Mouse (Mus musculus): ENCODE measurements at regions not wholly inside any gene's neighbourhood (a gene's known extent, or its start where the extent isn't known, plus 50 kb on each side); places are given as distances from the start of the nearest gene placed in this dataset.

DNA sequence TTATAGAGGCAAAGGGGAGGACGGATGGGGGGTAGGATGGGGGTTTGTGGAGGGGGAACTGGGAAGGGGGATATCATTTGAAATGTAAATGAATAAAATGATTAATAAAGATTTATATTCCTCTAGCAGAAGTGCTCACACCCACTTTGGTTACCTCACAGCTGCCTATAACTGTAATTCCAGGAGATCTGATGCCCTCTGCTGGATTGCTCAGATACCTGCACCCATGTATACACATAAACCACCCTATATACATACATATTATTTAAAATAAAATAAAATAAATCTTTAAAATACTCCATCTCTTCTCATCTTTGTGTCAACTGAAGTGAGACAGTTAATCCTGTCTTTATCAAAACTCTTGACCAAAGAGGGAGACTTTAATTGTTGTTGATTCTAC, 1031.9 kb downstream of the Gsdmc2 start:
- no peak for ATAC-seq (replicated peaks; ENCODE audit: low FRiP score, poor library complexity, severe bottlenecking)

DNA sequence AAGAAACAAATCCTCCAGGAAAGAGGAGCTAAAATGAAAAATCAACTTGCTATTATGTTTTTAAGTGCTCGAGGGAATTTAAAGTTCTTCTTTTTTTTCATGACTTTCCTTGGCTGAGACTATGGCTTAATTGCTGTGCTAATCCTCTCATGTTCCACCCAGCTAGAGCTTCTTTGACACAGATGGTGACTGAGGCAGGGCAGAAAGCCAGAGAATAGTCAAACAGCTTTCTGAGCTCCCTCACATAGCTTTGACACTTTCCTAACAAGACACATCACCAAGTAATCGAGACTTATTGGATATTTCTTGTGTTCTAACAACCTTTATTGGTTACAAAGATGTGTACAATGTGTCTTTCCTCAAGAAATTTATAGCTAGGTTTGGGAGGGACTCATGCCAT, 1033.0 kb downstream of the Gsdmc2 start:
- no peak for ATAC-seq (replicated peaks; ENCODE audit: low FRiP score, poor library complexity, severe bottlenecking)

DNA sequence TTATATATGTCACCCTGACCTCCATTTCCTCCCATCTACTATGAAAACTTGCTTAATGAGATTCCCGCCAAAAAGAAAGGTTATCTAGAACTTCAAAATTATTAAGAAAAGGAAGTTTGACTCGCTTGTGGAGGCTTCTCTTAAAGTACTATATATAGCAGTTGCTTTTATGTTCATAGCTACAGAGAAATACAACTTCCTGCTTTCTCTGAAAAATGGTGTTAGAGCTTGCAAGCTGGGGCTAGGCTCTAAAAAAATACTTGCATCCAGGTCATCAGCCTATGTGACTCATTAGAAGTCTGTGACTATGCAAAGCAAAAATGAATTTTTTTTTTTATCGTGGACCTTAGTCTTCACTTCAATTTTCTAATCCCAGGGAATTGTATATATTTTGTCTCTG, 1035.7 kb downstream of the Gsdmc2 start:
- ATAC-seq (replicated peaks; ENCODE audit: low FRiP score, poor library complexity, severe bottlenecking) = no peak

DNA sequence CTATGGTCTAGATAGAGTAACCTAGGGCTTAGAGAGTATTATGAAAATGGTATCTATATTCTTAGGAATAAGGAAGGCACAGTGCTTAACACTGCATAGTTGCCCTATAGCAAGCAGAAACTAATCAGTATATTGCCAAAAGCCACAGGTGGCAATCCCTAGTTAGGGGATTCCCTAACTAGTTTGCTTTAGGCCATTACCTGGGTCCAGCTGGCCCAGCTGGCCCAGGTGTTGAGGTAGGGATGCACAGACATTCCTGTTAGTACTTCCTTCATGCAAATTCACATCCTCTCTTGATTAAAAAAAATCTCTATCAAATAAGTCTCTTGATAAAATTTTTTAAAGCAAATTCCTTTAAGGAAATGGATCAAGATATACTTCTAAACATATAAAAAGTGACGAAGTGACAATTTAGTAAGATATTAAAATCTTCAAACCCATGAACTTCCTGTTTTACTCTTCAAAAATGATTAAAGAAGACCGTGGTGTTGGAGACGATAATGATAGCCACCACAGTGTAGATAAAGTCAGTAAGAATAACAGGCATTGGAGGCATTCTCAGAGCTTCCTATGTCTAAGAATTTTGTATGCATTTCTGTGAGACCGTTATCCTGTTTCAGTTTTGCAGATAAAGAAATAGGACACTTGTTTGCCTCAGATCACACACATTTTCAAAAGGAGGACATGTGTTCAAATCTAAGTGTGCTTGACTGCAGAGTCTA, 1036.7 kb downstream of the Gsdmc2 start:
- no peak for ATAC-seq (replicated peaks; ENCODE audit: low FRiP score, poor library complexity, severe bottlenecking)

DNA sequence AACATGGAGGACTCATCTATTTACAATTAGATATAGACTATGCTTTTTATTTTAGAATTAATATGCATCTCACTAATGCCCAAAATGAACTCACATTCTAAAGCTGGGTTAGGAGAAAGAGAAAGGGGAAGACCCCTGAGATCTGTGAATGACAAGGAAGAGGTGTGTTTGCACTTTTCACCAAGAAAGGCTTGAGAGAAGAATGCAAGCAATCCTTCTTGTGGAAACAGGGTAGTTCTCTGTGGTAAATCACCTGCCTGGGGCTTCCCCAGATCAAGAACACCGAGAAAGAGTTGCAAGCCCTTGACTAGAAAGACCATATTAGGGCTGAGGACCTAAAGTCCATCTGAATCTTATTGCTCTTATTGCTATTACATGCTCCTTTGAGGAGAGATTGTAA, 1037.6 kb downstream of the Gsdmc2 start:
- ATAC-seq (replicated peaks; ENCODE audit: low FRiP score, poor library complexity, severe bottlenecking) = no peak

DNA sequence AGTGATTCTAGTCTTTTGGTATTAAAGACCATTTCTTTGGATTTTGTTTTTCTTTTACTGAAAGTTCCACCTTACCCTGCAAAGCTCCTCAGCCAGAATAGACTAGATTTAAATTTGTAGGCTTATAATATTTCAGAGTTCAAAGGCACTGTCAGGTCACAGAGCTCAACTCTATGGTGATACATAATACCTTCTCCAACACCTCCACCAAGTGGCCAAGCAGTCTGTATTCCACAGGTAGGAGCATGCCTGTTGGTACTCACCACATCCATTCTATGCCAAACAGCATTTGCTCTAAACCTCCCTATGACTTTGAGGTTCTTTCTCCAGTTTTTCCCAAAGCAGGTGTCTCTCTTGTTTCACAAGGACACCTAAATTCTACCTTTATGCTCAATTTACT, 1042.2 kb downstream of the Gsdmc2 start:
- ATAC-seq (replicated peaks; ENCODE audit: low FRiP score, poor library complexity, severe bottlenecking) = no peak

DNA sequence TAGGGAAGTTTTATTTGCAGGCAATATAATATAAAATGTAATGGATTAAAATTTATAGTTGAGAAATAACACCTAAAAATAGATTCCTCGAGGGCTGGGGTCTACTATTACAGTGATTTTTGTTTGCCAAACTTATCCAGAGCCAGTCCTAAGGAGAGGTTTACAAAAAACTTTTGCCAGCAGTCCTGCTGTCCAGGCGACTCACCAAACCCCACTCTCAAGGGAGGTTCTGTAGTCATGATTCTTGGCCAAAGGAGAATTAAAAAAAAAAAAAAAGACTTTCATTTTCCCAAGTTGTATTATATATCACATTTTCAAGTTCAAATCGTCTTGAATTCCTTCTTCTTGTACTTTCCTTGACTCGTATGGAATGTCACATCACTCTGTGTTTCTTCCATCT, 1046.2 kb downstream of the Gsdmc2 start:
- no peak for ATAC-seq (replicated peaks; ENCODE audit: low FRiP score, poor library complexity, severe bottlenecking)

DNA sequence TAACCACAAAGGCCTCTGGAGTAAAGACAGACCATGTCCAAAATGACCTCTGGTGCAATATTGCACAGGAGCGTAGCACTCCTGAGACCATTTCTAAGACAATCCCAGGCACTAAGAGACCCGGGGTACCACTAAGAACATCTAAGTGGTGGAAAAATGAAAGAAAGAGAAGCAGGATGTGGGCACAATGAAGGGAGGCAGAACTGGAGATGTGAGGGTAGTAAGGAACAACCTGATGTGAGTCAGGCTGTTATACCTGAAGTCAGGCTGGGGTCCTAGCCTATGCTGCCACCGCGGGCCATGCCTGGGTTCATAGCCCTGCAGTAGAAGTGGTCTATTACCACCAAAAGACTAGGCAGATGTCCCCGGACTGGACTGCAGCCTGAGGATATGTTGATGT, 1051.4 kb downstream of the Gsdmc2 start:
- no peak for ATAC-seq (replicated peaks; ENCODE audit: low FRiP score, poor library complexity, severe bottlenecking)

DNA sequence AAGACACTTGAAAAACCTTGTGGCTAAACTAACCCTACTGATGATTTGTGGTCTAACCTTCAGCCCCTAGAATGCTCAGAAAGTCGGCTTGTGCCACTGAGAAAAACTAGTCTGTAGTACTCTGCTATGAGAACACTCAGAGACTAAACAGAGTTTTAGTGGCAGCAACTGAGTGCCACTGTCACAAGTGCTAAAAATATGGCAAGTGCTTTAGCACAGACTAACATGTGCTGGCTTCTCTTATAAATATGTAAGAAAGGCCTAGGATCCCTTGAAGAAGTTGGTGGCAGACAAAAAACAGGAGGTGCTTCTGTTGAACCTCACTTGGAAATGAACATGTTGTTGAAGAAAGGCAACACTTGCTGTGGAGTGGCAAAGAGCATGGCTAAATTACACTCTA, 1052.9 kb downstream of the Gsdmc2 start:
- no peak for ATAC-seq (replicated peaks; ENCODE audit: low FRiP score, poor library complexity, severe bottlenecking)

DNA sequence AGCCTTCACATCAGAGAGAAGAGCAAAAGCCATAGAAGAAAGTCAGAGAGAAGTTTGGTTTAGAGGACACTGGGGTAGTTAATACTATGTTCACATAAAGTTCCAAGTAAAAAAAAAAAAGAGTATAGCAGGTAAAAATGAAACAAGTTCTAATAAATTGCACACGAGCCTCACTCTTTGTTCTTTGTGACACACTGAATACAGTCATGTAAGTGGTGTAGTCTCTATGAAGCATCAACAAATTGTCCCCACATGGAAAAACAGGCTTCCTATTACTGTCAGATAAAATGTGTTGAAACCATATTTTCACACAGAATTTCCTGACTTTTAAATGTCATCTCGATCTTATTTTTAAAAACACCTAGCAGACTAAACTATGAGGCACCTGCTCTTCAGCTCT, 1057.2 kb downstream of the Gsdmc2 start:
- no peak for ATAC-seq (replicated peaks; ENCODE audit: low FRiP score, poor library complexity, severe bottlenecking)

DNA sequence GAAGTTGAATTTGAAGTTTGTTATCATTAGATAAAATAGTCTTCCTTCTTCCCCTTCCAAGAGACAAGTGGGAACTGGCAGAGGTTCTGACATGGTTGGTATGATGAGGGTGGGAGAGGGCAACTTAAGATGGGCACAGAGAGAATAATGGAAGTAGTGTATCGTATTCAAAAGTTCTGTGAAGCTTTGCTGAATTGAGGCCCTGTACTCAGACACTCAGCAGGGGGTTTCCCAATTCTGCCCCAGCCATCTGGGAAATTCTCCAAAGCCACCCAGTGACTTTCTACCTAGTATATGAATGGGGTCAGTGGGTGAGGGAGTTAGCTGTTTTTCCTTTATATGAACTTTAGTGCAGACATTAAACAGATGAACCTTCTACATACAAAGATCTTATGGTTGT, 1058.7 kb downstream of the Gsdmc2 start:
- ATAC-seq (replicated peaks; ENCODE audit: low FRiP score, poor library complexity, severe bottlenecking) = no peak

DNA sequence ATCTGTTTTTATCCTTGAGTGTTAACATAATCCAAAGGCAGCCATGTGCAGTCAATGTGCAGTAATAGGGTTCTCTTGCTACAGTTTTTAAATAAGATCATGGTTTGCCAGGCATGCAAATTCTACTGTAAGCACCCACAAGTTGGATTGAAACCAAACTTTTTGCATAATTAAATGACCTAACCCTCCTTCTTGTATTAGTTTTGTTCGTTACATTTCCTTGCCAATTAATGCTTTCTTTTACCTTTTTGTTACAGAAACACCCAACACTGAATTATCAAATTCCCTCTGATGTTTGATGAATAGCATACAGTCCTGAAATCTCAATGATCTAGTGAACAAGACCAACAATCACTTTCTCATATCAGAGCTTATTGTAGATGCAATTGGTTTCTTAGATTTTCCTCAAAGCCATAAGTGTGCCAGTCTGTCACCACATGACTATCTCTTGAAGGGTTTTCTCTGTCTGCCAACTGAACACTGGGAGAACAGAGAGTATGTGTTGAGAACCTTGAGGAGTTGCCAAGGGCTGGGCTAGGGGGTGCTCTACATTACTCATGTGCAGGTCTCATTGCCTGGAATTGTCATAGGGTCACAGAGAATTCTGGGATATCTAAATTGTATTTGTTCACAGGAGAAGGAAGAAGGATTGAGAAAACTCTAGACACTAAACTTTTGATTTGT, 1060.4 kb downstream of the Gsdmc2 start:
- no peak for ATAC-seq (replicated peaks; ENCODE audit: low FRiP score, poor library complexity, severe bottlenecking)

DNA sequence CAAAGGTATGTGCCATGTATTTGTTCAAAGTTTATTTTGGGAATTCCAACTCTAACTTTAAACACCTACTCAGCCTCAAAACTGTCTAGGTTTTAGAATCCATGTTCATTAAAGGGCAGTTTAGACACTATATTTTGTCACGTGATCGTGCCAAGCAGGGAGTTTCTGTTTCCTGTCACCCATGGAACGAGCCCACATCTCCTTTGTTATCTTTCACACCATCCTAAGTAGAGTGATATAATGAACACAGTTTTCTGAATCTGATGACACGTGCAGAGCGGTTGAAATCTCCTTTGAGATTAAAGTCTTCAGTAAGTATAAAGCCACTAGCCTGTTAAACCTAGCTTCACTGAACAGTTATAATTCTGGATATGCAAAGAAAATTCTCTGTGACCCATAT, 1066.1 kb downstream of the Gsdmc2 start:
- no peak for ATAC-seq (replicated peaks; ENCODE audit: low FRiP score, poor library complexity, severe bottlenecking)

DNA sequence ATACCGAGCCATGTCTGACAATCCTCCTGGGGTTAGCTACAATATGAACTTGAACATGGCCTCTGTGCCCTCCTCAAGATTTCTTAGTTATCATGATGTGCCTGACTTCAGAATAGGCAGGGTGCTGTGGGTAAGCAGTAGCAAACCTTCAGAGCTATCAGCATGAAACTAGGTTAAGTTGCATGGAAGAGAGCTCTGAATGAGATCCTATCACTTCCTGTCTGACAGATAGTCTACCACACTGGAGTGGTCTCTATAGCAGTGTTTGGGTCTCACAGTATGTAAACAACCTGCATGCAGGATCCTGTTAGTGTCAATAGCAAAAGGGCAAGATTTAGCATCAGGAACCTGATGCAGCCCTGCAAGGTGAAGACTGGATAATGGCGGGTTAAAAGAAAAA, 1092.3 kb downstream of the Gsdmc2 start:
- ATAC-seq (replicated peaks; ENCODE audit: low FRiP score, poor library complexity, severe bottlenecking) = no peak

DNA sequence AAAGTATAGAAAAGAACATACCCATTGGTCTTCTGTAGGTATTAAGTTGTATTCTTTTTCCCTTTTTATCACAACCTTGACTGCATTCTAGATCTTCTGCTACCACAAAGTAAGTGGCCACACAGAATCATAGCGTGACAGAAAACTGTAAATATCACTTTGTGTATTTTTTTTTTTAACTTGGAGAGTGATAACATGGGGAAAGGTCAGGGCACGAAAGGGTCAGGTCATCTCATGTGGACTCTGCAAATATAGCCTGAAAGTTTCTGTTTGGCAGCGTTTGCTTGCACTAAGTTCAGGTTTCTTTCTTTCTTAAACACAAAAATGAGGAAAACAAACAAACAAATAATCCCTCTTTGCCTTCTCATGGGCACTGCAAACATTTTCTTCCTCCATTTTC, 1101.1 kb downstream of the Gsdmc2 start:
- ATAC-seq (replicated peaks; ENCODE audit: low FRiP score, poor library complexity, severe bottlenecking) = no peak

DNA sequence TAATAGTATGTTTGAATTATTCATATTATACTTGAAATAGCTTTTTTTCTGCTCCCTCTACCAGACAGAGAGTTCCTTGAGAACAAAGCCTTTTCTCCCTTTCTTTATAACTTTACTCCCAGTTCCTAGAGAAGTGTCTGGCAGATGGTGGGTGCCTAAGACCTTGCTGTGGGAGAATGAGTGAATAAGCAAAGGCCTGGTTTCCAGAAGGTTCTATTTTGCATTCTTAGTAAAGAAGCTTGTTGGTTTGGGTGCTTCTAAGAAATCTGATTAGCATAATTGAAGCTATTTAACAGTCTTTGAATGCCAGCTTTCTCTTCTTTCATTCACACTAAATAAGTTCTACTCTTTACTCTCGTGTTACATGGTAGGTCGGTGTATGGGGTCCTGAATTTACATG, 1104.2 kb downstream of the Gsdmc2 start:
- ATAC-seq (replicated peaks; ENCODE audit: low FRiP score, poor library complexity, severe bottlenecking) = no peak

DNA sequence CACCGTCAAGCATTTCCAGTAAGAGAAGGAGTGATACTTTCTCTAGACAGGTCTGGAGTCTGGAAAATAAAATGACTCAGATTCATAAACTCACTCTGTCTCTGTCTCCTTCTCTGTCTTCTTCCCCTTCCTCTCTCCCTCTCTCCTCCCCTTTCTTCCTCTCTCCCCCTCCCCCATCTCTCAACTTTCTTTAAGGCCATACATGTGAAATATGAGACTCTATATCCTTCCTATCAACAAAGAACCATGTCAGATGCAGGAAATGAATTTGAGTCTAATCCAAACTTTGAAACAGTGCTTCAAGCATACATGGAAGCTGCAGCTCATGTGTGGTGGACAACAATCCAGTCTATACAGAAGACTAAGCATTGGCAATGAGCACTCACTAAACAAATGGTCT, 1109.6 kb downstream of the Gsdmc2 start:
- ATAC-seq (replicated peaks; ENCODE audit: low FRiP score, poor library complexity, severe bottlenecking) = no peak

DNA sequence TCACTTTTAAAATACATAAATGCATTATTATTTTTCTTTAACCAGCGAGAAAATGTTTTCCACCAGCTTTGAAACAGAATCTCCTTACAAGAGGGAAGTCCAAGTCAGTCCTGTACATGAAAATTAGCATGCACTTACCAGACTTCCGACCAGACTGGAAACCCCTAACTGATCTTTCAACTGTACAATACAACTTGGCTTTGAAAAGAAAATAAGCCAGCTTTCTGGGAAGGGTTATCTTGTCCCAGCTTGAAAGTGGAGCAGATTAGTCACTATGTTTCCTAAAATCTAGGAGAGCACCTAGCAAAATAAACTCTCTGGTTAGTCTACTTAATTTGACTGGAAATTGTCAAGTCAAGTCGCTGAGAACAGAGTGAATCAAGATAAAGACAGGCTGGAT, 1110.1 kb downstream of the Gsdmc2 start:
- ATAC-seq (replicated peaks; ENCODE audit: low FRiP score, poor library complexity, severe bottlenecking) = no peak

DNA sequence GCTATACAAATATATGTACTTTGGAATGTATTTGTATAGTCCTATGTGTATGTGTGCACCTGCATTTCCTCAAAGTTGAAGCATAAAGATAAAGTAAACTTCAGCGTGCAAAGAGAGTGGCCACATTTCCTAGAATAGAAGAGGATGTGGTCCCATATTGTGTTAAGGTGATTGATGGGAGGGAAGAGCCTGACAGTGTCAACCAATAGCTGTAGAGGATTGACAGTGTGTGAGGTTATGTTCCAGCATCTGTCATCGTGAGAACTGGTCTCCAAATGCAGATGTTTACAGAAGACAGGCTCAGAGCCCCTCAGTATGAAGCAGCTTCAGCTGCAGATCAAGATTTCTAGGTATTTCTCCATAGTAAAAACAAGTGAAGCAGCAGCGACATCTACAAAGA, 1114.5 kb downstream of the Gsdmc2 start:
- no peak for ATAC-seq (replicated peaks; ENCODE audit: low FRiP score, poor library complexity, severe bottlenecking)

DNA sequence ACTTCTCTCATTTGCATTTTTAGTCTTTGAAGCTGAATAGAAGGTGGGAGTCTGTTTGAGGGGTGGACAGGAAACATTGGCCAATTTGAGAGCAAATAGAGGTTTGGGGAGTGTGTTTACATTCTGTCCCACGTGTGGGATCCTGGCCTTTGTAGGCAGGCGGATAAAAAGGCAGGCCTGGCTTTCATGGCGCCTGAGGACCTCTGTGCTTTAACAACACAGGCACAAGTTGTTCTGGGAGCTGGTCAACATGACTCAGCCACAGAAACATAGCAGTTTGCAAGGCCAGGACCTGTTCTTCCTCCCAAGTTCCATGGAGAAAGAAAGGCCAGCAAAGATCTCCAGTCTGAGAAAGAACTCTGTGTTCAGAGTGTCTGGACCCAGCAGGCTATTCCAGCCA, 1130.7 kb downstream of the Gsdmc2 start:
- ATAC-seq (replicated peaks; ENCODE audit: low FRiP score, poor library complexity, severe bottlenecking) = no peak

DNA sequence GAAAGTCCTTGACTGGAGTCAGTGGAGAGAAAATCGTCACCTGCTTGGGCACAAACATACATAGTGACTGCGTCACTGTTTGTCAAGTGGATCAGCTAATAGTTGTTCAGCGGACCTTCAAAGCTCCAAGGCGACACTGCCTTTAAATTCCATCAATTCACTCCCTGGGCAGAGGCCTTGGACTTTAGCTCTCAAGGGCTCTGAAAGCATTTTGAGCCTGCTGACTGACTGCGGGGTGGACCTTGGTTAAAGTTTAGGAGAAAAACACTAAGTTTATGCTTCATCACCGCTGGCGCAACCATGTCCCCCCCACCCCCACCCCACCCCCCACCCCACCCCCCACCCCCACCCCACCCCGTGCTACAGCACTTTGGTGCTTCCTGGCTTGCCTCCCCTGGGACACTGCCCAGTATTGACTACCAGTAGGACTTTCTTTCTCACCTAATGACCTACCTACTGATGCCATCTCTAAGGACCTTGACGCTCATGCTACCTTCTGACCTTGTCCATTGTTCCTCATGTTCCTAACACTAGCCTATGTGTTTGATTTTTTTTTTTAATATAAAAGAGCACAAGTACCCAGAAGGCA, 1132.3 kb downstream of the Gsdmc2 start:
- no peak for ATAC-seq (replicated peaks; ENCODE audit: low FRiP score, poor library complexity, severe bottlenecking)

Data from erythroblast, adult 5-6 weeks (primary cell).